Mouse (Mus musculus) CD8-positive naive resting alpha-beta T cell, adult 57 days (primary cell): ENCODE data around the gene Fpr1. TPM values are rescaled to one million over a fixed set of nuclear protein-coding genes. Genes with fewer than 3 reads are reported as not detected.

ENCODE experiments used
- total RNA-seq: library from RNA; stranded (reverse); gene quantifications from one replicate; pipeline ENCODE4 v1.2.4, GENCODE M21; 2023

Gene Fpr1
- total RNA-seq = 1.0 TPM

DNA sequence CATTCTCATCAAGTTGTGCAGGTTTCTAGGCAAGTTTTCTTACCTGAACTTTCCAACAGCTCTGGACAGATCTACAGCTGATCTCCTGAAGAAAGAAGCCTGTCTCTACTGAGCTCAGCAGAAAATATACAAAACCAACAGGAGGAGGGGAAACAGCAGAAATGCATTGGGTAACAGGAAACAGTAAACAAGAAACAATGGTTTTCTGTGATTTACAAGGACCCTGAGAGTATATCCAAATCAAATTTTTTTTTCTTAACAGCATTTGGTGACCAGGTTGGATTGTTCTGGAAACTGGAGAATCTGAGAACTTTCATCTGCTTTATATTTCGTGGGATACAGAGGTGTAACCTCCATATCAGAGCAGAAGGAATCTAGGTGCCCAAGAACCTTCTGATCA lies at the start of gene Fpr1:
TSS of gene Fpr1 (minus strand) at position 101 of the 400 bp plus-strand sequence.

DNA sequence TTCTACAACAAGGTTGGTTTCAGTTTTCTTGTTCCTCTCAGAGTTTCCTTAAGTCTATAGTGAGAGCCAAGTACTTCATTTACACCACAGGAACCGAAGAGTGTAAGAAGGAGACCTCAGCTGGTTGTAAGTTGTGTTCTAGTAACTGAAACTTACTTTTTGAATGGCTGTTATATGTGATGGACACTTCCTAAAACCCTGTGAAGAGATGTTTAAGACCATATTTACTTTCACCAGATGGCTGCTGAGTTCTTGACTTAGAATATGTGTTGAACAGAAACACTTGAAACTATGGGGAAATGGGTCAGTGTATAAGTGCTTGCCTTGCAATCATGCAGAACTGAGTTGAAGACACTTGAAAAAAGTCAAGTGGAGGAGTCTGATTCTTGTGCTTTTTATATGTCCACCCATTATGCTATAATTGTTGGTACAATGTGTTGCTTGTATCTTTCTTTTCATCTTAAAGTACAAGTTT lies 4.1 kb upstream of the Fpr1 start, which contains the start of the genes Fpr2 and Fpr3:
TSS of gene Fpr2 (plus strand) at position 51 of the 475 bp plus-strand sequence.
TSS of gene Fpr3 (plus strand) at position 79 of the 475 bp plus-strand sequence.

GRCm38 (mm10) chr17:17855064-17855838 lies 28.5 kb downstream of the Fpr1 start, which contains the start of gene Has1:
Gene Has1, minus strand, starts transcription at chr17:17855205.

GRCm38 (mm10) chr17:17826751-17827657 lies 56.7 kb downstream of the Fpr1 start, which contains the start of gene Spaca6:
Gene Spaca6, plus strand, starts transcription at chr17:17827158.

Other genes starting within 250 kb of the Fpr1 start
- 0.37 TPM for gene Vmn2r90, start 180.2 kb downstream of the Fpr1 start, total RNA-seq
- 3.8 TPM for gene Spaca6, start 56.8 kb downstream of the Fpr1 start, total RNA-seq
- gene Has1, start 28.7 kb downstream of the Fpr1 start, total RNA-seq = not detected
- gene Fpr2, start 3.9 kb upstream of the Fpr1 start, total RNA-seq = not detected
- gene Fpr3, start 3.9 kb upstream of the Fpr1 start, total RNA-seq = not detected
- not detected for gene Fpr-rs4, start 137.8 kb upstream of the Fpr1 start, total RNA-seq
- gene Vmn2r124, start 165.5 kb upstream of the Fpr1 start, total RNA-seq = not detected
- gene Vmn2r91, start 201.1 kb upstream of the Fpr1 start, total RNA-seq = not detected